Mouse (Mus musculus): ENCODE measurements around the gene Mrps2. TPM values are rescaled to one million over a fixed set of nuclear protein-coding genes. Genes with fewer than 3 reads are reported as not detected.

Gene Mrps2
- polyA plus RNA-seq, 1 experiment from 2014 or later, result 52.7 TPM

DNA sequence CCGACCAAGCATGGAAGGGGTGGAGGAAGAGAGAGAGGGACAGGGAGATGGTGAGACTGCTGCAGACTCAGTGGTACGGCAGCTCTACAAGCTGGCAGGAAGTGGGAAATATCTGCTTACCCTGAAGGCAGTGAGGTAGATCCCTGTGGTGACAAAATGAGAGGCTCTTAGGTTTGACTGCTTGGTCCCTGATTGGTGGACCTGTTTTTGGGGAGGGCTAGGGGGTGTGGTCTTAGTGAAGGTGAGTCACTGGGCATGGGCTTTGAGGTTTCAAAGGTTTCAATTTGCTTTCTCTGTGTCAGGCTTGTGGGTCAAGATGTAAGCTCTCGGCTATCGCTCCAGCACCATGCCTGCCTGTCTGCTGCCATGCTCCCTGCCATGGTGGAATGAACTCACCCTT is 22.8 kb upstream of the Mrps2 start:
- Histone ChIP-seq H3K27ac (ENCODE audit: low read length) (no peak overlapping the region), H3K9ac (ENCODE audit: low read length) (no peak overlapping the region), H3K4me3 (ENCODE audit: low read length) (no peak overlapping the region), H3K9me3 (ENCODE audit: control insufficient read depth, low read length) (no peaks in the 10 kb centered on the region), H3K27me3 (ENCODE audit: control insufficient read depth, insufficient read depth, low read depth, low read length) (no peaks in the 10 kb centered on the region), H3K36me3 (ENCODE audit: control insufficient read depth, insufficient read depth, low read length) (no peaks in the 10 kb centered on the region), H3K4me1 (replicated peaks; ENCODE audit: control insufficient read depth, insufficient read depth, low read length) (peaks cover 8% of the 10 kb centered on the region; the same call in 1 of the 2 replicates), H3K4me2 (ENCODE audit: low read depth, low read length) (no peak overlapping the region)
- 79% methylated on average over 4 of the region's 4 CpGs for WGBS
- ATAC-seq (ENCODE audit: low read depth), result no peak

- Histone ChIP-seq H3K4me3 (ENCODE audit: low read length) (peak overlapping the region; percentile 65), H3K4me2 (ENCODE audit: low read depth, low read length) (peak overlapping the region; percentile 93), H3K27me3 (ENCODE audit: control insufficient read depth, insufficient read depth, low read depth, low read length) (no peaks in the 10 kb centered on the region), H3K9me3 (ENCODE audit: control insufficient read depth, low read length) (no peaks in the 10 kb centered on the region), H3K9ac (ENCODE audit: low read length) (peak overlapping the region; percentile 83), H3K36me3 (ENCODE audit: control insufficient read depth, insufficient read depth, low read length) (peaks cover 5% of the 10 kb centered on the region; the same call in 1 of the 2 replicates), H3K4me1 (replicated peaks; ENCODE audit: control insufficient read depth, insufficient read depth, low read length) (peaks cover 8% of the 10 kb centered on the region; the same call in 1 of the 2 replicates), H3K27ac (ENCODE audit: low read length) (peak overlapping the region; percentile 77)
- ATAC-seq (ENCODE audit: low read depth), result peak; percentile 19; the same call in 1 of the 2 replicates
- WGBS, result 3% methylated on average over 5 of the region's 5 CpGs
Measured at GRCm38 (mm10) chr2:28446181-28446514, 21.7 kb upstream of the Mrps2 start.

DNA sequence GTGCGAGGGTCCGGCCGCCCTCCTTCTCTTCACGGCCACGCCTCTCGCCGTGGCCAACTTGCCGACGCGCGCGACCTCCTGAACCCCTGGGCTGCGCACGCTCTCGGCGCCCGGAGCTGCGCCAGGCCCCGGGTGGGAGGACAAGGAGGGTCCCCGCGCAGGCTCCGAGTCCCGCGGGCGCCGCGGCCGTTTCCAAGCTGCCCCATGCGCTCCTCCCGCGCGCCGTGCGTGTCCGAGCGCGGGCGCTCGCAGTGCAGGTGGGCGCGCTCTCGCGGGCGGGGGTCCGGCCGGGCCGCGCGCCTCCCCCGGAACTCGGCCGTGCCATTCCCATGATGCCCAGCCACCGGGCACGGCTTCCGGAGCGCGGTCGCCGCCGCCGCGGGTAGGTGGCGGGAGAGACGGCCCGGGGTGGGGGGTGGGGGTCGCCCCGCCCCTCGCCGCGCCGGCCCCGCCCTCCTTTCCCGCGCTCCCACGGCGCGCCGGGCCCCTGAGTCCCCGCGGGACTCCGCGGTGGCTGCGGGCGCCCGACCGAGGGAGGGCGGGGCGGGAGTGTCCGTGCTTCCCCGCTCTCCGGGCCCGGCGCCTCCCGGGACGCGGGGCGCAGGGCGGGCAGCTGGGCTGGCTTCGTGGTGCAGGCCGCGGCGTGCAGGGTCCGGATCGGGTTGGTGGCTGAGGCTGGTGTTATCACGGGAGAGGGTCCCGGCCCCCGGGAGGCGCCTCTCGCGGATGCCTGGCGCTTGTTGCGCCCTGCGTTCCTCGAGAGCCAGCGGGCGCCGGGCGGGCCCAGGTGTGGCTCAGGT is 21.2 kb upstream of the Mrps2 start, which contains the start of gene Ppp1r26:
Ppp1r26 (plus strand) TSS at position 286 of the 800 bp plus-strand sequence.
- Histone ChIP-seq H3K36me3 (ENCODE audit: control insufficient read depth, insufficient read depth, low read length) (peaks cover 5% of the 10 kb centered on the region; the same call in 1 of the 2 replicates), H3K9ac (ENCODE audit: low read length) (peak within 1 kb of the TSS; percentile 83), H3K4me1 (replicated peaks; ENCODE audit: control insufficient read depth, insufficient read depth, low read length) (peaks cover 8% of the 10 kb centered on the region; the same call in 1 of the 2 replicates), H3K27ac (ENCODE audit: low read length) (peak within 1 kb of the TSS; percentile 77), H3K27me3 (ENCODE audit: control insufficient read depth, insufficient read depth, low read depth, low read length) (no peaks in the 10 kb centered on the region), H3K4me3 (ENCODE audit: low read length) (peak within 1 kb of the TSS; percentile 65), H3K4me2 (ENCODE audit: low read depth, low read length) (peak within 1 kb of the TSS; percentile 93), H3K9me3 (ENCODE audit: control insufficient read depth, low read length) (no peaks in the 10 kb centered on the region)
- ATAC-seq (ENCODE audit: low read depth), result peak; percentile 79
- WGBS, result under 1% methylated on average over 83 of the region's 118 CpGs

DNA sequence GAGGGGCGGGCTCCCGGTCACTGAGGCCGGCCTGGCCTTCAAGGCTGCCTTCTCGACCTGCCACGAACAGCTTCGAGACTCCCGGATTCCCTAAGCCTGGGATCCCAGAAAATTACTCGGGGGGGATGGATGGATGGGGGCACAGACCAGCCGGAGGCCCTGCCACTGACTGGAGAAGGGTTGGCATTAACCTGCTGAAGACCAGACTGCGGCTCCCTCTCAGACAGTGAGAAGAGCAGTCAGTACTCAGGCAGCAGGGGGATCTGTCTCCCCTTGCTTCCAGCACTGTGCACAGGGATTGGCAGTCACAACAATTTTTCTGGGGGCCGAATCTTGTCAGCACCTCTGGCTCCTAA is 20.6 kb upstream of the Mrps2 start:
- Histone ChIP-seq H3K4me2 (ENCODE audit: low read depth, low read length) (peak overlapping the region; percentile 93), H3K4me1 (replicated peaks; ENCODE audit: control insufficient read depth, insufficient read depth, low read length) (peaks cover 8% of the 10 kb centered on the region; the same call in 1 of the 2 replicates), H3K4me3 (ENCODE audit: low read length) (peak overlapping the region; percentile 65), H3K9me3 (ENCODE audit: control insufficient read depth, low read length) (no peaks in the 10 kb centered on the region), H3K27me3 (ENCODE audit: control insufficient read depth, insufficient read depth, low read depth, low read length) (no peaks in the 10 kb centered on the region), H3K9ac (ENCODE audit: low read length) (peak overlapping the region; percentile 83), H3K36me3 (ENCODE audit: control insufficient read depth, insufficient read depth, low read length) (peaks cover 5% of the 10 kb centered on the region; the same call in 1 of the 2 replicates), H3K27ac (ENCODE audit: low read length) (peak overlapping the region; percentile 77)
- peak; percentile 34 for ATAC-seq (ENCODE audit: low read depth)
- WGBS, result 4% methylated on average over 11 of the region's 11 CpGs

GRCm38 (mm10) chr2:28451663-28452062 is 16.2 kb upstream of the Mrps2 start:
- ATAC-seq (ENCODE audit: low read depth), result no peak
- Histone ChIP-seq H3K9me3 (ENCODE audit: control insufficient read depth, low read length) (no peaks in the 10 kb centered on the region), H3K4me3 (ENCODE audit: low read length) (no peak overlapping the region), H3K9ac (ENCODE audit: low read length) (no peak overlapping the region), H3K4me1 (replicated peaks; ENCODE audit: control insufficient read depth, insufficient read depth, low read length) (peaks cover 8% of the 10 kb centered on the region; the same call in 1 of the 2 replicates), H3K27me3 (ENCODE audit: control insufficient read depth, insufficient read depth, low read depth, low read length) (no peaks in the 10 kb centered on the region), H3K36me3 (ENCODE audit: control insufficient read depth, insufficient read depth, low read length) (peaks cover 5% of the 10 kb centered on the region; the same call in 1 of the 2 replicates), H3K4me2 (ENCODE audit: low read depth, low read length) (no peak overlapping the region), H3K27ac (ENCODE audit: low read length) (no peak overlapping the region)
- WGBS, result 89% methylated on average over 11 of the region's 11 CpGs

DNA sequence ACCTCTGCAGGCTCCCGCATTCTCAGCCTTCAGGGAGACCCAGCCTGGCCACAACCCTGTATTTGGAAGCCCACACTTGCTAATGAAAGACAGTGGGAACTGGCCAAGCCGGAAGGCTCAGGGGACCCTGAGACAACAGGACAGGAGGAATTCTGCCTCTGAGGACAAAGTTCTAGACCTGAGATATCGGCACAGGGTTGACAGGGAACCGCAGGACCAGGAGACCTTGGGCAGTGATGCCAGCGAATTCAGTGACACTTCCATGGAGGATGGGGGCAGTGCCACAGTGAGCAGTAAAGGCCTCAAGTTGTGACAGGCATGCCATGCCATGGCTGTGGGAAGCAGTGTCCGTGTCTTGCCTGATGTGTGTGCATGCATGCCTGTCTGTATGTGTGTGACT is 14.3 kb upstream of the Mrps2 start:
- no peak overlapping the region for H3K4me2 ChIP-seq (ENCODE audit: low read depth, low read length)
- no peak overlapping the region for H3K4me3 ChIP-seq (ENCODE audit: low read length)
- no peaks in the 10 kb centered on the region for H3K9me3 ChIP-seq (ENCODE audit: control insufficient read depth, low read length)
- H3K27me3 ChIP-seq (ENCODE audit: control insufficient read depth, insufficient read depth, low read depth, low read length), result no peaks in the 10 kb centered on the region
- no peak overlapping the region for H3K27ac ChIP-seq (ENCODE audit: low read length)
- peaks cover 5% of the 10 kb centered on the region; the same call in 1 of the 2 replicates for H3K36me3 ChIP-seq (ENCODE audit: control insufficient read depth, insufficient read depth, low read length)
- ATAC-seq (ENCODE audit: low read depth), result no peak
- WGBS, result 87% methylated on average over 6 of the region's 6 CpGs
- no peaks in the 10 kb centered on the region for H3K4me1 ChIP-seq (replicated peaks; ENCODE audit: control insufficient read depth, insufficient read depth, low read length)
- H3K9ac ChIP-seq (ENCODE audit: low read length), result no peak overlapping the region

DNA sequence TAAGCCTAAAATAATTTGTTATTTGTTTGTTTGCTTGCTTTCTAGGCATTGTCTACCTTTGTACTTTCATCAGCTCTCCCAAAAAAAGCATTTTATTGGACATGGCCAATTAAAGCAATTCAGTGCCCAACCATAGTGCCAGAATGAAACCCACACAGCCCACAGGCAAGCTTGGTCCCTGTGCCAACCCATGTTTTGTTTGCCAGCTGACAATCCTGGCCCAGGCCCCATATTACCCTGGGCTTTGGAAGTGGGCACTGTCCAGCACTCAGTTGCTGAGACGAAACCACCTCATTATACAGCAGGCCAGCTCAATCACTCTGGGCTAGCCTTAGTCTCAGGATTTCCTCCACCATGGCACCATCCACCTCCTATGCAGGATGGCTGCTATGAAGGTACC is 11.2 kb upstream of the Mrps2 start:
- no peak overlapping the region for H3K9ac ChIP-seq (ENCODE audit: low read length)
- WGBS, result 43% methylated on average over 1 of the region's 1 CpGs
- H3K4me1 ChIP-seq (replicated peaks; ENCODE audit: control insufficient read depth, insufficient read depth, low read length), result no peaks in the 10 kb centered on the region
- no peaks in the 10 kb centered on the region for H3K27me3 ChIP-seq (ENCODE audit: control insufficient read depth, insufficient read depth, low read depth, low read length)
- no peaks in the 10 kb centered on the region for H3K9me3 ChIP-seq (ENCODE audit: control insufficient read depth, low read length)
- no peak overlapping the region for H3K4me2 ChIP-seq (ENCODE audit: low read depth, low read length)
- H3K4me3 ChIP-seq (ENCODE audit: low read length), result no peak overlapping the region
- no peak for ATAC-seq (ENCODE audit: low read depth)
- no peaks in the 10 kb centered on the region; the same call in 1 of the 2 replicates for H3K36me3 ChIP-seq (ENCODE audit: control insufficient read depth, insufficient read depth, low read length)
- H3K27ac ChIP-seq (ENCODE audit: low read length), result no peak overlapping the region

GRCm38 (mm10) chr2:28463919-28464318 is 3.9 kb upstream of the Mrps2 start:
- Histone ChIP-seq H3K9ac (ENCODE audit: low read length) (no peak overlapping the region), H3K27ac (ENCODE audit: low read length) (no peak overlapping the region), H3K36me3 (ENCODE audit: control insufficient read depth, insufficient read depth, low read length) (no peaks in the 10 kb centered on the region), H3K9me3 (ENCODE audit: control insufficient read depth, low read length) (no peaks in the 10 kb centered on the region), H3K4me3 (ENCODE audit: low read length) (no peak overlapping the region), H3K27me3 (ENCODE audit: control insufficient read depth, insufficient read depth, low read depth, low read length) (peaks cover 4% of the 10 kb centered on the region; the same call in 1 of the 2 replicates), H3K4me2 (ENCODE audit: low read depth, low read length) (no peak overlapping the region), H3K4me1 (replicated peaks; ENCODE audit: control insufficient read depth, insufficient read depth, low read length) (peaks cover 10% of the 10 kb centered on the region)
- no peak for ATAC-seq (ENCODE audit: low read depth)
- WGBS, result 45% methylated on average over 3 of the region's 3 CpGs

DNA sequence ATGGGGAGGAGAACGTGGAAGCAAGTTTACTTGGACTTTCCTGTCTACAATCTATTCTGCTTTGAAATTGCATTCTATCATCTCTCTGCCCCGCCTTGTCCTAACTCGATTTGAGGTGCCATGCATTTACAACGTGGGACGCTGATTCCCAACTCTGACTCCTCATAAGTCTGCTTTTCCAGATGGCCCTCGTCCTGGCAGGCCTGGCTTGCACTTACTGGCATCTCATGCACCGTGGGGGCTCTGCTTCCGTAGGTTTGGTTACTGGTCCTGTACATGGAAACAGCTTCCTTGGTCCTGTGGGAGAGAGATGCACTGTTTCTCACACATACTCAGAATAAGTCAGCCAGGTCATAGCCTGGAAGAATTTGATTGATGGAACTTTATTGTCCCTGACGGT is 2.9 kb upstream of the Mrps2 start:
- H3K4me2 ChIP-seq (ENCODE audit: low read depth, low read length), result no peak overlapping the region
- peaks cover 11% of the 10 kb centered on the region for H3K4me1 ChIP-seq (replicated peaks; ENCODE audit: control insufficient read depth, insufficient read depth, low read length)
- peaks cover 9% of the 10 kb centered on the region for H3K36me3 ChIP-seq (ENCODE audit: control insufficient read depth, insufficient read depth, low read length)
- no peak overlapping the region for H3K27ac ChIP-seq (ENCODE audit: low read length)
- H3K27me3 ChIP-seq (ENCODE audit: control insufficient read depth, insufficient read depth, low read depth, low read length), result peaks cover 4% of the 10 kb centered on the region; the same call in 1 of the 2 replicates
- no peak overlapping the region for H3K9ac ChIP-seq (ENCODE audit: low read length)
- no peak for ATAC-seq (ENCODE audit: low read depth)
- H3K4me3 ChIP-seq (ENCODE audit: low read length), result no peak overlapping the region
- WGBS, result 70% methylated on average over 9 of the region's 9 CpGs
- no peaks in the 10 kb centered on the region for H3K9me3 ChIP-seq (ENCODE audit: control insufficient read depth, low read length)

All from lung, embryonic 16.5 days (tissue).